Mouse (Mus musculus): Measurements from ENCODE around the gene Arhgap35. TPM values are rescaled to one million over a fixed set of nuclear protein-coding genes. Genes with fewer than 3 reads are reported as not detected.
A peak's percentile ranks its signal among the peaks of the same experiment; 100 is the strongest.

Gene Arhgap35
- total RNA-seq, 2 experiments from 2014 or later = 134 to 138 TPM

DNA sequence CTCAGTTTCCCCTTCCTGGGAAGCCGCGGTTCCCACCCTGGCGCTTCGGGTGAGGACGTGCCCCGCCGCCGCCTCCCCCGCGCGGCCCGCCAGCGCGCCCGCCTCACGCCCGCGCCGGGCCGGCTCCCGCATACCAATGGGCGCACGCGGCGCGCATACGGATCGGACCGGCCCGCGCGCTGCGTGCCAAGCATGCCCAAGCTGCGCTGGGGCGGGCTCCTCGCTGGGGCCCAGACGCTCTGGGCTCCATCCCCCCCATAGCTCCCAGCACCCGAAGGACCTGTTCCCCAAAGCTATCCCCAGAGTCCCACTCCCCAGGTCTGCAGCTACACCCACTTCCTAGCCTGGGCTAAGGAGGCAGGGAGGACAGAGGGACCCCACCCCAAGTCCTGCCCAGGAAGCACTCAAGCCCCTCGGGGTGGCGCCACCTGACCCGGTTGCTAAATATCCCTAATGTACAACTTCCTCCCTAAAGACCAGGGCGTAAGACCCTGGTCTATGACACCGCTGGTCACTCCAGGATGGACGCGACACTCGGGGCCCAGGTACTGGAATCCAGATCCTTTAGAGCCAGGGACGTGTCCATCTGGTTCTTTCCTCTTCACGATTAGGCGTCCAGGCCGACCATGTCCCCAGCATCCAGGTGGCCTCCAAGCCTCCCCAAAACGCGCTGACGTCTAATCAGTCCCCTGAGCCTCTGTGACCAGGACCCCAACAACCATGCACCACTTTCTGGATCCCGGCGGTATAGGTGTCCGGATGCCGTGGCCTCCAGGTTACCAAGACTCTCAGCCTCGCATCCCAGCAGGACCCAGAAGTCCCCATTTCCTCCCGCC, 138.8 kb downstream of the Arhgap35 start:
- DNase-seq (ENCODE audit: low spot score in 2 of 2) = no peak
- intact Hi-C loops (cut with DNase I) = no loop called here

GRCm38 (mm10) chr7:16475321-16475720, 139.5 kb downstream of the Arhgap35 start:
- intact Hi-C loops (cut with DNase I) = no loop called here

GRCm38 (mm10) chr7:16474445-16474844, 140.3 kb downstream of the Arhgap35 start:
- intact Hi-C loops (cut with DNase I) = no loop called here
- no peak for DNase-seq (ENCODE audit: low spot score in 2 of 2)

More at GRCm38 (mm10) chr7:16475321-16475720, 139.5 kb downstream of the Arhgap35 start:
- no peak for DNase-seq (ENCODE audit: low spot score in 2 of 2)

DNA sequence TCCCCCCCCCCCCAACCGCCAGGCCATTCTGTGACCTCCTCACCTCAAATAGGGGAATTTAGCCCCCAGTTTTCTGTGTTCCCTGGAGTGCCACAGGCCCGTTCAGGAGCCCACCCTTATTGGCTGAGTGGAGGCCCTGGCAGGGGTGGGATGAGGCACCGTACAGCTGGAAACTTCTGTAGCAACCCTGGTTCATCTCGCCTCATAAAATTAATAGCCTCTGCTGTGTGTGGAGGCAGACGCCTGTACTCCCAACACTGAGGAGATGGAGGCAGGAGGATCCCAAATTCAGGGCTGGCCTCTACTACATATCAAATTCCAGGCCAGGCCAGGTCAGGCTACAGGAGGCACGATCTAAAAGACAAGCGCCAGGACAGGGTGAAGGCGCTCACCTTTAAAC, 140.9 kb downstream of the Arhgap35 start:
- DNase-seq (ENCODE audit: low spot score in 2 of 2) = no peak
- intact Hi-C loops (cut with DNase I) = no loop called here

GRCm38 (mm10) chr7:16472116-16472709, 142.6 kb downstream of the Arhgap35 start:
- intact Hi-C loops (cut with DNase I) = no loop called here
- DNase-seq (ENCODE audit: low spot score in 2 of 2) = no peak

GRCm38 (mm10) chr7:16471549-16471948, 143.2 kb downstream of the Arhgap35 start:
- no peak for DNase-seq (ENCODE audit: low spot score in 2 of 2)
- intact Hi-C loops (cut with DNase I) = no loop called here

- intact Hi-C loops (cut with DNase I) = no loop called here
- DNase-seq (ENCODE audit: low spot score in 2 of 2) = no peak
These were observed 146.7 kb downstream of the Arhgap35 start for GRCm38 (mm10) chr7:16468115-16468514.

GRCm38 (mm10) chr7:16466565-16466964, 148.2 kb downstream of the Arhgap35 start:
- intact Hi-C loops (cut with DNase I) = no loop called here
- DNase-seq (ENCODE audit: low spot score in 2 of 2) = no peak

DNA sequence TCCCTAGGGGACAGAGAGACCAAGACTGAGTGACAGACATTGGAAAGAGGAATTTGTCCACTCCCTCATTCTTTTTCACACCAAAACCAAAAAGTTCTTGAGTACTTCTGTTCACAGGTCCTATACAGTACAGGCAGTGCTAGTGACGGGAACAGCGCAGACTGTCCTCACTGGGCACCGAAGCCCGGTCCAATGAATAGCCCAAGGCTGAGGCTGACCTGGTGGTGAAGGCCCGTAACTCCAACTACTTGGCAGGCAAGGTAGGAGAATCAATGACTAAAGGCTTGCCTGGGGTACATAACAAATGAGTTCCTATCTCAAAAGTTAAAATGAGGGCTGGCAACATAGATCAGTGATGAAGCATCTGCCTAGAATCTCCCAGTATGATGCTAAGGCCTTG, 149.2 kb downstream of the Arhgap35 start:
- intact Hi-C loops (cut with DNase I) = loop anchor here (2.0 kb wide), 1 partner anchor 153 kb away; no protein-coding TSS in a partner anchor
- DNase-seq (ENCODE audit: low spot score in 2 of 2) = no peak

DNA sequence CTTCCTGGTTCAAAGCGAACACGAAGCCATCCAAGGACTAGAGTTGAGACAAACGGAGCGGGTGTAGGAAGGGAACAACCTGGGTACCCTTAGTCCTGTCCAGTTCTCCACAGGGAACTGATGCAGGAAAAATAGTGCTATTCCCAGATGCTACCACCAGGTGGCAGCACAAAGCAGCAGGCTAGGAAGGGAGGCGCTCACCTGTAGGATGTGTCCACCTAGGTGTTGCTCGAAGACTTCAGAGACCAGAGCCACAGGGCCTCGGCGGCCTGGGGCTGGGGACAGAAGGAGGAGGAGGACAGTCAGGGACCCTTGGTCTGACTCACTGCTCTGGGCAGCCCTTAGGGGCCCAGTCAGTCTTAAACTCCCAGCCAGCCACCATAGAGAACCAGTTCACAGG, 149.6 kb downstream of the Arhgap35 start:
- peak; percentile 56 to 62 for DNase-seq (ENCODE audit: low spot score in 2 of 2)
- intact Hi-C loops (cut with DNase I) = loop anchor here (2.0 kb wide), 1 partner anchor 154 kb away; no protein-coding TSS in a partner anchor

DNA sequence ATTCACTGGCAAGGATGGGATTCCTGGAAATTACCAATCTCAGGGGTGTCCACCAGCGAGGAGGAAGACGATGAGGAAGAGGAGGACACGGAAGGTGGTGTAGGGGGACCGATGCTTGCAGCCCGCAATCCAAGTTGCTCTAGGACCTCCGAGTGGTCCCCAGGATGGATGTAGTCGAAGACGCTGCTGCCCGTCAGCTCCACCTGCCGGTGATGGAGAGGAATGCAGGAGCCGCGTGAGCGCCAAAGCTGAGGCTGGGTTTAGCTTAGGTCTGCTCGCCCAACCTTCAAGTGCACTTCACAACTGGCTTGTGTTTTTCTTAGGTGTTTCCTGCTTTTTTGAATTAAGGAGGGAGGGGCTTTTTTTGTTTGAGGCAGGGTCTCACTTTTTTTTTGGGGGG, 151.6 kb downstream of the Arhgap35 start:
- peak; percentile 76 for DNase-seq (ENCODE audit: low spot score in 2 of 2)
- intact Hi-C loops (cut with DNase I) = loop anchor here (1.0 kb wide), 1 partner anchor 67 kb away; no protein-coding TSS in a partner anchor

DNA sequence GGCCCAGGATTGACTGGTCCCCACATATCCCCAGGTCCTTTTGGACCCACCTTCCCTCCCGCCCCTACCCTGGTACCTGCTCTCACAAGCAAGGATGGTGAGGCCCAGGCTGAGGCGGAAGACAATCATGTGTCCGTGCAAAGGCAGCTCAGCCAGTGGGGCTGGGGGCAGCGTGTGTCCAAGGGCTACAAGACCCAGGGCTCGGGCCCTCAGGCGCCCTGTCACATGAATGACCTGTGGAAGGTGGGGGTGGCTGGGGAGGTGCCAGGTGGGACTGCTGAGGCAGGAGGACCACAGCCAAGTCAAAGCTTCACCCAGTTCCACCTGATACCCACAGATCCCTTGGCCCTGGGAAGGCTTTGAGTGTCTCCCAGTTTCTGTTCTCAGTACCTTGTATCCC, 153.1 kb downstream of the Arhgap35 start:
- no peak for DNase-seq (ENCODE audit: low spot score in 2 of 2)

DNA sequence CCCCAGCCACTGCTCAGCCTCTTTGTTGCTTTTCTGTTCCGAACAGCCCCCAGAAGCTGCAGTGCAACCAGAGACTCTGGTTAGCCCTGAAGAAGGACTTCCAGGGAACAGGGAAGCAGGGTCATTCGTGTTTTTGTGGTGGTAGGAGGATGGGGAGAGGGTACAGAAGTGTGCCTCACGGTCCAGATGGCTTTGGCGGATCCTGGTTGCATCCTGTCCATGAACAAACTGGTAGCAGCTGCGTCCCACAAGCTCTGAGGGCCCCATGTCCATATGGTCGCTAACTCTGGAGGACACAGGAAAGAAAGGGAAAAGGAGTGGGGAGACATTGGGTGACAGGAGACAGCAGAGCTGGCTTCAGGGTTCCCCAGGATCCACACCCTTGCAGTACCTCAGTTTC, 153.6 kb downstream of the Arhgap35 start:
- intact Hi-C loops (cut with DNase I) = no loop called here
- no peak for DNase-seq (ENCODE audit: low spot score in 2 of 2)

More for the DNA sequence above, 153.1 kb downstream of the Arhgap35 start:
- intact Hi-C loops (cut with DNase I) = no loop called here

GRCm38 (mm10) chr7:16460566-16460965, 154.2 kb downstream of the Arhgap35 start:
- intact Hi-C loops (cut with DNase I) = no loop called here
- DNase-seq (ENCODE audit: low spot score in 2 of 2) = no peak

DNA sequence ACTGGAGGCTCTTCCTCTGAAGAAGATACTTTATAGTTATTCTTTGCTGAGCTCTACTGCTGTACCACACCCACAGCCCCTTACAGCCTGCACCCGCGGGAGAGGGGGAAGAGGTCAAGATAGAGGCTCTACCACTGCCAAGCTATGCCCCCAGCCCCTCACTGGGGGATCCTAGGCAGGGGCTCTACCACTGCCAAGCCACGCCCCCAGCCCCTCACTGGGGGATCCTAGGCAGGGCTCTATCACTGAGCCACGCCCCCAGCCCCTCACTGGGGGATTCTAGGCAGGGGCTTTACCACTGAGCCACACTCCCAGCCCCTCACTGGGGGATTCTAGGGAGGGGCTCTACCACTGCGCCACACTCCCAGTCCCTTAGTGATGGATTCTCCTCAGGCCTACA, 158.5 kb downstream of the Arhgap35 start:
- no peak for DNase-seq (ENCODE audit: low spot score in 2 of 2)
- intact Hi-C loops (cut with DNase I) = loop anchor here (10.0 kb wide), 1 partner anchor 161 kb away; no protein-coding TSS in a partner anchor

DNA sequence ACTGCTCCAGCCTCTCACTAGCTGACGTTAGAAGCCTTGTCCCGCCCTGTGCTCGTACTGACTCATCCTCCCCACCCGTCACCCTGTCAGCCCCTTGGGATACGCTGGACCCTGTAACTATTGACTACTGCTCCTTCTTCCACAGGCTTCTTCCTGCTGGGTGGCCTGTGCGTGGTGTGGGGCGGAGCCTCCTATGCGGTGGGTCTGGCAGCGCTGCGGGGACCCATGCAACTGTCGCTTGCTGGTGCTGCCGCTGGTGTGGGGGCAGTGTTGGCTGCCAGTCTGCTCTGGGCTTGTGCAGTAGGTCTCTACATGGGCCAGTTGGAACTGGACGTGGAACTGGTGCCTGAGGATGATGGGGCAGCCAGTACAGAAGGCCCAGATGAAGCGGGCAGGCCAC, 159.8 kb downstream of the Arhgap35 start:
- intact Hi-C loops (cut with DNase I) = loop anchor here (10.0 kb wide), 1 partner anchor 160 kb away; no protein-coding TSS in a partner anchor
- no peak for DNase-seq (ENCODE audit: low spot score in 2 of 2)

GRCm38 (mm10) chr7:16453118-16453711, 161.6 kb downstream of the Arhgap35 start:
- DNase-seq (ENCODE audit: low spot score in 2 of 2) = peak; percentile 59 to 71
- intact Hi-C loops (cut with DNase I) = loop anchor here (10.0 kb wide), 1 partner anchor 158 kb away; no protein-coding TSS in a partner anchor

- peak; percentile 87 to 88 for DNase-seq (ENCODE audit: low spot score in 2 of 2)
- intact Hi-C loops (cut with DNase I) = loop anchor here (10.0 kb wide), 1 partner anchor 158 kb away; no protein-coding TSS in a partner anchor
These were observed 162.2 kb downstream of the Arhgap35 start, which contains the start of gene Tmem160 for GRCm38 (mm10) chr7:16452587-16453073. Tmem160 (plus strand) TSS chr7:16452779.

GRCm38 (mm10) chr7:16451656-16452055, 163.1 kb downstream of the Arhgap35 start:
- intact Hi-C loops (cut with DNase I) = loop anchor here (10.0 kb wide), 1 partner anchor 157 kb away; no protein-coding TSS in a partner anchor
- no peak for DNase-seq (ENCODE audit: low spot score in 2 of 2)
